Mouse (Mus musculus): Measurements from ENCODE around the gene Tfap4. TPM values are rescaled to one million over a fixed set of nuclear protein-coding genes. Genes with fewer than 3 reads are reported as not detected.
A peak's percentile ranks its signal among the peaks of the same experiment; 100 is the strongest.

Gene Tfap4
- 12.0 and 13.5 TPM in 2 replicates for polyA plus RNA-seq (2012; rRNA removed)

DNA sequence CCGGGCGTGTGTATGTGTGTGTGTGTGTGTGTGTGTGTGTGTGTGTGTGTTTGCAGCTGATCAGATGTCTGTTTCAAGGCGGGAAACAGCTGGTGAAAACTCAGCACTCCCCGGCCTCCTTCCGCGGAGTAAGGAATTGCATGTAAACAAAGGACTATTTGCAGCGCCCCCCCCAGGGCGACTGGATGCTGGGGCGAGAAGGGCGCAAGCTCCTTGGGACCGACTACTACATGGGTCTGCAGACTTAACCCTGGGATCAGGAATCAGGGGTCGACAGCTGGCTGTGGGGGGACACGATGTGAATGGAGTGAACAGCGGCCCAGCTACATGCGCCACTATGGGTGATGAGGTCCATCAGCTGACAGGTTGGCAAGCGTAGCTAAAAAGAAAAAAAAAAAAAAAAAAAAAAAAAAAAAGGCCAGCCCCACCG, at the start of gene Tfap4:
Gene Tfap4, minus strand, starts transcription at position 140 of the 430 bp plus-strand sequence.
- WGBS: under 1% methylated on average over 17 of the region's 17 CpGs
- peak; percentile 86 for DNase-seq
- Histone ChIP-seq H3K27ac (ENCODE audit: control insufficient read depth, insufficient read depth, low read length) (peak within 1 kb of the TSS; percentile 75), H3K36me3 (ENCODE audit: control insufficient read depth, insufficient read depth, low read length) (no peaks in the 10 kb centered on the region), H3K4me1 (replicated peaks; ENCODE audit: control insufficient read depth, insufficient read depth, low read length) (peaks cover 18% of the 10 kb centered on the region), H3K4me3 (ENCODE audit: control insufficient read depth, insufficient read depth, low read length) (peak within 1 kb of the TSS; percentile 78), H3K27me3 (ENCODE audit: control insufficient read depth, insufficient read depth, low read length) (no peaks in the 10 kb centered on the region)
- TF ChIP-seq POLR2A (IDR thresholded peaks at IDR 0.05; ENCODE audit: control insufficient read depth, extremely low read depth, insufficient read depth, low read length, poor library complexity): no peak
- peak; percentile 66; the same call in 1 of the 2 replicates for TF ChIP-seq CTCF (IDR thresholded peaks at IDR 0.05; ENCODE audit: borderline replicate concordance, control insufficient read depth, extremely low read depth, insufficient read depth, low read length, poor library complexity)

- Histone ChIP-seq H3K36me3 (ENCODE audit: control insufficient read depth, insufficient read depth, low read length) (no peaks in the 10 kb centered on the region), H3K27me3 (ENCODE audit: control insufficient read depth, insufficient read depth, low read length) (no peaks in the 10 kb centered on the region), H3K4me1 (replicated peaks; ENCODE audit: control insufficient read depth, insufficient read depth, low read length) (no peaks in the 10 kb centered on the region), H3K27ac (ENCODE audit: control insufficient read depth, insufficient read depth, low read length) (no peak overlapping the region), H3K4me3 (ENCODE audit: control insufficient read depth, insufficient read depth, low read length) (no peak overlapping the region)
- WGBS: 94% methylated on average over 19 of the region's 19 CpGs
- TF ChIP-seq POLR2A (IDR thresholded peaks at IDR 0.05; ENCODE audit: control insufficient read depth, extremely low read depth, insufficient read depth, low read length, poor library complexity): no peak
- TF ChIP-seq CTCF (IDR thresholded peaks at IDR 0.05; ENCODE audit: borderline replicate concordance, control insufficient read depth, extremely low read depth, insufficient read depth, low read length, poor library complexity): no peak
- no peak for DNase-seq
Observed at GRCm38 (mm10) chr16:4608532-4609059, 48.9 kb upstream of the Tfap4 start.

- 62% methylated on average over 9 of the region's 9 CpGs for WGBS
- Histone ChIP-seq H3K36me3 (ENCODE audit: control insufficient read depth, insufficient read depth, low read length) (no peaks in the 10 kb centered on the region), H3K27ac (ENCODE audit: control insufficient read depth, insufficient read depth, low read length) (no peak overlapping the region), H3K4me1 (replicated peaks; ENCODE audit: control insufficient read depth, insufficient read depth, low read length) (no peaks in the 10 kb centered on the region), H3K27me3 (ENCODE audit: control insufficient read depth, insufficient read depth, low read length) (no peaks in the 10 kb centered on the region), H3K4me3 (ENCODE audit: control insufficient read depth, insufficient read depth, low read length) (no peak overlapping the region)
- TF ChIP-seq CTCF (IDR thresholded peaks at IDR 0.05; ENCODE audit: borderline replicate concordance, control insufficient read depth, extremely low read depth, insufficient read depth, low read length, poor library complexity) (peak; percentile 98), POLR2A (IDR thresholded peaks at IDR 0.05; ENCODE audit: control insufficient read depth, extremely low read depth, insufficient read depth, low read length, poor library complexity) (no peak)
- DNase-seq: peak; percentile 85
Observed at GRCm38 (mm10) chr16:4607818-4608531, 48.3 kb upstream of the Tfap4 start.

DNA sequence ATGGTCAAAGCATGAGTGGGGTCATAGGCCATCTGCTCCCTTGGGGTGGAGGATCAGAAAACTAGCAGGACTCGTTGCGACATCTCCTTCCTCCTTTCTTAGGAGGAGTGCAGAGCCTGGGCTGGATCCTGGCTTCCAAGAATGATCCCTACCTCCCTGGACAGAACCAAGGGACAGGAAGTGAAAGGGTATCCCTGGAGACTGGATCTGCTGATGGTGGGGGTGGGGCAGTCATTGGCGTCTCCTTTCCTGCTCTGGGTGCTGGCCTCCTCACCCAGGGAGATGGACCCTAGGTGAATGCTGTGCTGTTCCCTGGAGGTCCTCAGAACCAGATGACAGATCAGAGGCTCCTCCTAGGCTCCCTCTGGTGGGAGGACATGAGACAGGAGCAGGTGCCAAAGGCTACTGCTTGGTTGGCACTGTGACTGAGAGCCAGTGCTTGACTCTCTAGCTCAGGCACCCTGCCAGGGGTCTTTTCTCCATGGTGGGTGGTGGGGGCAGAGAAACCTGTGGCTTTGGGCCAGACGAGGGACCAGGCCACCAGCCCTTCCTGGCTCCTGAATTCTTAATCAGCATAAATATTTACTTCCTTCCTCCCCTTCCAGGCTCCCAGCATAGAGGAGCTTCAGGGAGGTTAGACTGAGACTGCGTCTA, 46.9 kb upstream of the Tfap4 start:
- Histone ChIP-seq H3K4me3 (ENCODE audit: control insufficient read depth, insufficient read depth, low read length) (no peak overlapping the region), H3K27me3 (ENCODE audit: control insufficient read depth, insufficient read depth, low read length) (no peaks in the 10 kb centered on the region), H3K36me3 (ENCODE audit: control insufficient read depth, insufficient read depth, low read length) (no peaks in the 10 kb centered on the region), H3K27ac (ENCODE audit: control insufficient read depth, insufficient read depth, low read length) (no peak overlapping the region), H3K4me1 (replicated peaks; ENCODE audit: control insufficient read depth, insufficient read depth, low read length) (no peaks in the 10 kb centered on the region)
- TF ChIP-seq CTCF (IDR thresholded peaks at IDR 0.05; ENCODE audit: borderline replicate concordance, control insufficient read depth, extremely low read depth, insufficient read depth, low read length, poor library complexity): no peak
- no peak for TF ChIP-seq POLR2A (IDR thresholded peaks at IDR 0.05; ENCODE audit: control insufficient read depth, extremely low read depth, insufficient read depth, low read length, poor library complexity)
- DNase-seq: no peak
- 66% methylated on average over 5 of the region's 5 CpGs for WGBS

DNA sequence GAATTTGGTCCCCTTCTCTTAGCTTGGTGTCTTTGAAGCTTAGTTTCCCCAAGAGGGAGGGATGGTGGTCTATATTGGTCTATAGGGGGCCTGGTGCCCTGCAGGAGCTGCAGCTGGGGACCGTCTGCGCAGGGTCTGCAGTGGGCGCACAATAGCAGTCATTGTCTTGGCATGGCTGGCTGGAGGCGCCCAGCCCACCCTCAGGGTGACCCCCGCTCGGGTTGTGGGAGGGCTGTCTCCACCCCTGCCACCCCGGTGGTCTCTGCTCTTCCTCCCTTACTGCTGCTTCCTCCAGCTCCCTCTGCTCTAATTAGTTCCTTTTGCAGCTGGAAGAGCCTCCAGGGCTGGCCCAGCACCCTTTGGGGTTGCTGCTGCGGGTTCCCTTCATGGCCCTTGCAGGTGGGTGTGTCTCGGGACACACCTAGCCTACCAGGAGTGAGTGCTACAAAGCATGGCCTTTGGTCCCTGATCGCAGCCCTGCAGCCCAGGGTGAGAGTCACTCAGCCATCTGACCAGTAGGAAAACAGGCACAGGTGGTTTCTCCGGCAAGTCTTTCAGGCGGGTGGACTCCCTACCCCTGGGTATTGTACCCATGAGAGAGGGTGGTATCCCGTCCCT, 46.0 kb upstream of the Tfap4 start:
- Histone ChIP-seq H3K36me3 (ENCODE audit: control insufficient read depth, insufficient read depth, low read length) (no peaks in the 10 kb centered on the region), H3K27ac (ENCODE audit: control insufficient read depth, insufficient read depth, low read length) (no peak overlapping the region), H3K4me1 (replicated peaks; ENCODE audit: control insufficient read depth, insufficient read depth, low read length) (no peaks in the 10 kb centered on the region), H3K4me3 (ENCODE audit: control insufficient read depth, insufficient read depth, low read length) (no peak overlapping the region), H3K27me3 (ENCODE audit: control insufficient read depth, insufficient read depth, low read length) (no peaks in the 10 kb centered on the region)
- DNase-seq: no peak
- WGBS: 86% methylated on average over 13 of the region's 13 CpGs
- no peak for TF ChIP-seq CTCF (IDR thresholded peaks at IDR 0.05; ENCODE audit: borderline replicate concordance, control insufficient read depth, extremely low read depth, insufficient read depth, low read length, poor library complexity)
- no peak for TF ChIP-seq POLR2A (IDR thresholded peaks at IDR 0.05; ENCODE audit: control insufficient read depth, extremely low read depth, insufficient read depth, low read length, poor library complexity)

DNA sequence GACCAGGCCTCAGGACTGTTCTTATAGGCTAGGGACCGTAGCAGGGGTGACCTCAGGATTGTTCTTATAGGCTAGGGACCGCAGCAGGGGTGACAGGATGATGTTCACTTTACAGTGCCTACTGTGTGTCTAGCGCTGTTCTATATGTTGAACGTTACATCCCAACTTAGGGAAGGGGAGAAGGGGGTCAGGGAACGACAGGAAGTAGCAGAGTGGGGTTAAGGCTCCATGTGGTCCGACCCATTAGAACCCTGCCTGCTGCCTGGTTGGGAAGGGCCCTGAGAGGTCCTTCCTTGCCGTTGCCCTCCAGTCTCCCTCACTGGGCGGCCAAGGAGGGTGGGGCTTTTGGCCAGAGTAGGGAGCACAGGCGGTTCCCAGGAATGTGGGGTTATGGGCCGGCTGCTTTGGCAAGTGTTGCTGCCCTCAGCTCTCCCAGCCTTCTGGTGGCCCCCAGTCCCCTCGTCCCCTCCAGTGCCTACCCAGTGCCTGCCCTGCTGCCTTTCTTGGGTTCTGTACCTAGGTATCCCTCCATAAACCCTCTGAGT, 44.7 kb upstream of the Tfap4 start:
- Histone ChIP-seq H3K4me3 (ENCODE audit: control insufficient read depth, insufficient read depth, low read length) (no peak overlapping the region), H3K36me3 (ENCODE audit: control insufficient read depth, insufficient read depth, low read length) (no peaks in the 10 kb centered on the region), H3K4me1 (replicated peaks; ENCODE audit: control insufficient read depth, insufficient read depth, low read length) (no peaks in the 10 kb centered on the region), H3K27ac (ENCODE audit: control insufficient read depth, insufficient read depth, low read length) (no peak overlapping the region), H3K27me3 (ENCODE audit: control insufficient read depth, insufficient read depth, low read length) (no peaks in the 10 kb centered on the region)
- WGBS: 93% methylated on average over 11 of the region's 11 CpGs
- DNase-seq: no peak
- no peak for TF ChIP-seq POLR2A (IDR thresholded peaks at IDR 0.05; ENCODE audit: control insufficient read depth, extremely low read depth, insufficient read depth, low read length, poor library complexity)
- no peak for TF ChIP-seq CTCF (IDR thresholded peaks at IDR 0.05; ENCODE audit: borderline replicate concordance, control insufficient read depth, extremely low read depth, insufficient read depth, low read length, poor library complexity)
